Mouse (Mus musculus): ENCODE results near the gene Galnt2.

Galnt2 gene

GRCm38 (mm10) chr8:124371410-124372123 lies 140.4 kb downstream of the Galnt2 start:
- DNase-seq (ENCODE audit: low spot score in 2 of 2), result no peak

DNA sequence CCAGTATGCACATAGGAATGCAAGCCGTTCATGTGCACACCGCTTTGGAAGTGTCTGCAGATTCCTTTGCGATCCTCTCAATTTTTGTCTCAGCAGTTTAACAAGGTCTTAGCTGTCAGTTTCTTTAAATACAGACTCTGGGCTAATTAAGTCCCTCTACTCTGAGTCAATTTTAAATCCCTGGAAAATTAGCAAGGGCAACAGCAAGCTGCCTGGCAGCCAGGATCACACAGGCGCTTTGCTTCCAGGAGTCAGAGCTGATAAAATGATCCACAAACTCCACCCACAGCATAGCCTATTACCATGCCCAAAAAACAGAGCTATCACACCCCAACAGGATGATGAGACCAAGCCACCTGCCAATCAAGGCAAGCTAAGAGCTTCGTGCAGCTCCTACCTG lies 142.6 kb downstream of the Galnt2 start:
- DNase-seq (ENCODE audit: low spot score in 2 of 2), result no peak

DNA sequence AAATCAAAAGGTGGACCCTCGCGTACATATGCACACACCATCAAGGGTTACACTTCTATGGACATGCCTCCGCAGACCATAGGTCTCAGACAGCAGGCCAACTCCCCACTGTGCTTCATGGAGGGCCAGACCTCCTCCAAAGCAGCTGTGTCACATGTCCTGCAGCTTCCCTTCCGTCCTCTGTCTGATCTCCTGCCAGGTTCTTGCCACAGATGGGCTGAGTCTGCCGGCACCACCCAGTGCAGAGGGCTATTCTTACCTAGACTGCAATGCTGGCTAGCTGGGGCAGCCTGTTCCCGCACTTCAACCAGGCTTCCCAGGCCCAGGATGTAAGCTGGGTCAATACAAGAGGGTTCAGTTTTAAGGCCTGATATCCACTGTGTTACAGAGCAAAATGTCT lies 144.0 kb downstream of the Galnt2 start:
- DNase-seq (ENCODE audit: low spot score in 2 of 2), result no peak

- DNase-seq (ENCODE audit: low spot score in 2 of 2), result no peak
Observed at GRCm38 (mm10) chr8:124375727-124376126, 144.5 kb downstream of the Galnt2 start.

- DNase-seq (ENCODE audit: low spot score in 2 of 2), result no peak
Observed at GRCm38 (mm10) chr8:124376406-124376805, 145.2 kb downstream of the Galnt2 start.

- no peak for DNase-seq (ENCODE audit: low spot score in 2 of 2)
Observed at GRCm38 (mm10) chr8:124379289-124379688, 148.1 kb downstream of the Galnt2 start.

- no peak for DNase-seq (ENCODE audit: low spot score in 2 of 2)
Observed at GRCm38 (mm10) chr8:124382235-124382634, 151.0 kb downstream of the Galnt2 start.

GRCm38 (mm10) chr8:124384336-124384735 lies 153.1 kb downstream of the Galnt2 start:
- DNase-seq (ENCODE audit: low spot score in 2 of 2), result no peak

- peak in 1 of 2 experiments; percentile 46 for DNase-seq (ENCODE audit: low spot score in 2 of 2)
Observed at GRCm38 (mm10) chr8:124386225-124386899, 155.2 kb downstream of the Galnt2 start.

DNA sequence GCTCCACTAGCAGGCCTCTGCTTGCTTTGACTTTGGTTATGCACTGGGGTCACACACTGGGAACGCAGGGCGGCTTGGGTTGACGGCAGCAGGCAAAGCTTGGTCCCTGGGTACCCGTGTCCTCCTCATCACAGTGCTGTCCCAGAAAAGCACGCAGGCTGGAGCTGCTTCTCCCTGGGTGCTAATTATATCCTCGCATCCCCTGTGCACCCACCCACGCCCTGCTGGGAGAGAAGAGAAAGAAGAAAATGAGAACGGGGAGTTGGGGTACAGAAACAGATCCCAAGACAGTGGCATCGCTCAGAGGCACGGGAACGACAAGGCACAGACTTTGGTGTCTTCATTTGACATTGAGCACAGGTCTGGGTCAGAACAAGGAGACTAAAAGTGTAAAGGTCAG lies 158.3 kb downstream of the Galnt2 start:
- peak; percentile 59 to 70 for DNase-seq (ENCODE audit: low spot score in 2 of 2)

DNA sequence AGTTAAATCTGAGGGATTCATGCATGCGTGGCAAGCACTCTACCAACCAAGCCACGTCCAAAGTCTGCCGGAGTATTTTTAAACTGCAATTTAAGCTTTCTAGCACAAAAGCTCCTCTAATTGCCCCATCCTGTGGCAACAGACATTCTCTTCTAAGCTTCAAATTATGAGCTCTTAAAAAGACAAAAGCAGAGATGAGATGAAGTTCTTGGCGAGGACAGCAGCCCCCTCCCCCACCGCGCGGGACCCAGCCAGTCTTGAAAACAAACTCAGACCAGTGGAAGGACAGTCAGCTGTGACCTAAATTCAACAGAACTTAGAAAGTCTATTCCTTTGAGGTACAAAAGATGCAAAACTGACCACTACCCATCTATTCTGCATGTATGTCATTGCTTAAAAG lies 160.0 kb downstream of the Galnt2 start:
- DNase-seq (ENCODE audit: low spot score in 2 of 2), result no peak

GRCm38 (mm10) chr8:124392271-124393012 lies 161.3 kb downstream of the Galnt2 start:
- no peak for DNase-seq (ENCODE audit: low spot score in 2 of 2)

GRCm38 (mm10) chr8:124393013-124393412 lies 161.8 kb downstream of the Galnt2 start:
- no peak for DNase-seq (ENCODE audit: low spot score in 2 of 2)

DNA sequence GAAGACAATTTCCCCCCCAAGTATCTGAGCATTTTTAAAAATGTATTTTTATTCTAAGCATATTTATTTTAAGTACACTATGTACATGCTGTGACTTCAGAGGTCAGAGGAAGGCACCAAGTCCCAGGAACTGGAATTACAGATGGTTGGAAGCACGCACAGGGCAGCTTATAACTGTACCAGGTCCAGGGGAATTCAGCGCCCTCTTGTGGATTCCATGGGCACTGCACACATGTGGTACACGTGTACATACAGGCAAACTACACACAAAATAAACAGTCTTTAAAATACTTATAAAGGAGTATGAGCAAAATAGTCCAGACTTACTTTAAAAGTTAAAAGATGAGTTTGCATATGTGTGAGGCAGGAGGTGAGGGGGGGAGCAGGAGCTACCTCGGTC lies 162.7 kb downstream of the Galnt2 start:
- DNase-seq (ENCODE audit: low spot score in 2 of 2), result no peak

DNA sequence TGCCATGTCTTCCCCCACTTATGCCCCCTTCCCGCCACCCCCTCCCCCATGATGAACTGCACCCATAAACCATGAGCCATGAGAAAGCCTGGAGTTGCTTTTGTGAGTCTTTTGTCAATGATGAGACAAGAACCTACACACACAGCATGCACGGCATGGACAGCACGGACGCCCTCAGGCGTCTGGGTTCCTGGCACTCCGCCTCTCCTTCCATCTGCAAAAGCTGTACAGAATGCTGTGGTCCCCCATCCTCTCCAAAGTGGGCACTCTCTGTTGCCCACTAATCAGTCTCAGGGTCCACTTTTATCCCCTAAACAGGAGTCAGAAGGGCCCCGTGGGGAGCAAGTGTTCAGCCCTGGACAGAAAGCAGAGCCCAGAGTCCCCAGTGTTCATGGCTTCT lies 163.8 kb downstream of the Galnt2 start:
- no peak for DNase-seq (ENCODE audit: low spot score in 2 of 2)
